Mouse (Mus musculus) macrophage (primary cell): Measurements from ENCODE around the gene 1700030K09Rik. TPM values are rescaled to one million over a fixed set of nuclear protein-coding genes. Genes with fewer than 3 reads are reported as not detected.
A peak's percentile ranks its signal among the peaks of the same experiment; 100 is the strongest.

Source experiments
- H3K27ac ChIP-seq: fragments of 350-480 bp; formaldehyde crosslinking; 2 replicates; pipeline ENCODE4 v1.9.0; 2021
- H3K36me3 ChIP-seq: fragments of 350-480 bp; formaldehyde crosslinking; 2 replicates; pipeline ENCODE4 v1.9.0; 2021; ENCODE audit errors: inconsistent target
- H3K4me3 ChIP-seq: fragments of 350-480 bp; formaldehyde crosslinking; 2 replicates; pipeline ENCODE4 v1.9.0; 2021; ENCODE audit errors: inconsistent target
- H3K79me2 ChIP-seq: fragments of 350-480 bp; formaldehyde crosslinking; 2 replicates; pipeline ENCODE4 v1.9.0; 2021; ENCODE audit errors: inconsistent target
- WGBS: methylation state at CpG from one replicate; pipeline ENCODE4 v1.1.7; 2026; ENCODE audit warnings: inconsistent platforms; ENCODE audit not compliant: missing documents; 5-methylcytosine and 5-hydroxymethylcytosine counted together
- polyA plus RNA-seq: library from polyadenylated mRNA; stranded (reverse); fragments of 250-400 nt; gene quantifications from 3 replicates; pipeline ENCODE4 v1.2.4, GENCODE M21; 2018; ENCODE audit warnings: inconsistent platforms
- total RNA-seq, 78 experiments: library from RNA; depleted of rRNA; stranded (reverse); fragments of 250-400 nt; gene quantifications; 1 replicate in 9 of 78; 2 replicates in 24 of 78; 3 replicates in 43 of 78; 4 replicates in 2 of 78; pipeline ENCODE4 v1.2.4; 2018; ENCODE audit warnings: inconsistent platforms in 56 of 78

1700030K09Rik gene
- 10 to 100 TPM in 13 of 26 experiments, 1 to 10 TPM in 13; 1.3 to 34.9 (median 10.7) TPM for total RNA-seq (2018; cell fraction: chromatin; rRNA removed)
- 1 to 10 TPM in 25 of 26 experiments, under 1 TPM in 1; 0.72 to 4.6 (median 3.3) TPM for total RNA-seq (2018; cell fraction: cytosol; rRNA removed)
- total RNA-seq (2018; cell fraction: nucleus; rRNA removed): 10 to 100 TPM in 7 of 26 experiments, 1 to 10 TPM in 18, under 1 TPM in 1; 0.85 to 16.1 (median 5.2) TPM
- polyA plus RNA-seq: 2.4 to 5.8 TPM (median 3.0 TPM) in 3 replicates

DNA sequence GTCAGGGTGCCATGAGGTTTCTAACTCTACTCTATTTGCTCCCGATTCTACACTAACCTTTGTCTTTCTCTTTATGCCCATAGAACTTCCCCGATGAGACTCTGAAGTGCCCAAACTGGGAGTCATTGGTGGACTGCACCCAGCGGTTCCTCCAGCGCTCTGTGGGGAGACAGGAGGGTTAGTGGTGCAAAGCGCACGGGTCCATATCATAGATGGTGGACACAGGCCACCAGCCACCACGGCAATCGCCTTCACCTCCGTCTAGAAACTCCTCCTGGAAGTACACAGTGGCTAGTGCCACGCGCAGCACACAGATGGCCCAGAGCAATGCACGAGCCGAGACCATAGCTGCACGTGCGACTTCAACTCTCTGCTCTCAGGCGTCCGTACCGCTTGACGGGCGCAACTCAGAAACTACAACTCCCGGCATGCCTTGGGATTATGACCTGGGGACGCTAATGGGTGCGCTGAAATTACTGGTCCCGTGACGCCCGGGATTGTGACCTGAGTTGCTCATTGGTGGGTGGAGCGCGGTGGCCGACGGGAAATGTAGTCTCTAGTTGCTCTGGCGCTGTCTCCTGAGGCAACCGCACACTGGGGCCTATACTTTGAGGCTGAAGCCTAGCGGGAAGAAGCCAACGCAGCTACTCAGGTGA, at the start of gene 1700030K09Rik, which contains the start of gene Calr3:
Gene 1700030K09Rik, plus strand, starts transcription at position 543 of the 656 bp plus-strand sequence.
Gene Calr3, minus strand, starts transcription at position 533 of the 656 bp plus-strand sequence.
- Histone ChIP-seq H3K4me3 (peak within 1 kb of the TSS; percentile 40), H3K27ac (peak within 1 kb of the TSS; percentile 32), H3K79me2 (no peaks in the 10 kb centered on the region), H3K36me3 (peaks cover 9% of the 10 kb centered on the region; the same call in 1 of the 2 replicates)
- WGBS: 10% methylated on average over 34 of the region's 34 CpGs

DNA sequence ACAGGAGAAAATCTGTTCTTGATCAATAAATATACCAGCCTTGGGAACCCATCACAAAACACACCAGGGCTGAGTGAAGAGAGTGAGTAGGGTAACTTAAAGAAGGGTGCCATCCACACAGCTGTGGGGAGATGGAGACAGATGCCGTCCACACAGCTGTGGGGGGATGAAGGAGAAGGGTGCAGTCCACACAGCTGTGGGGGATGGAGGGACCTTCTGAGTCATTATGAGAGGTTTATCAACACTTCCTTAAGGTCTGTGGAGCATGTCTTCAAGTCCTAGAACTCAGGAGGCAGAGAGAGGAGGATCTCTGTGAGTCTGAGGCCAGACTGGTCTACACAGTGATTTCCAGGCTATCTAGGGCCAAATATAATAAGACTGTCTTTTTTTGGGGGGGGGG, 42.3 kb upstream of the 1700030K09Rik start:
- H3K4me3 ChIP-seq: no peak overlapping the region
- no peak overlapping the region for H3K27ac ChIP-seq
- peaks cover 82% of the 10 kb centered on the region for H3K79me2 ChIP-seq
- peaks cover 16% of the 10 kb centered on the region for H3K36me3 ChIP-seq
- 100% methylated on average over 1 of the region's 1 CpGs for WGBS

DNA sequence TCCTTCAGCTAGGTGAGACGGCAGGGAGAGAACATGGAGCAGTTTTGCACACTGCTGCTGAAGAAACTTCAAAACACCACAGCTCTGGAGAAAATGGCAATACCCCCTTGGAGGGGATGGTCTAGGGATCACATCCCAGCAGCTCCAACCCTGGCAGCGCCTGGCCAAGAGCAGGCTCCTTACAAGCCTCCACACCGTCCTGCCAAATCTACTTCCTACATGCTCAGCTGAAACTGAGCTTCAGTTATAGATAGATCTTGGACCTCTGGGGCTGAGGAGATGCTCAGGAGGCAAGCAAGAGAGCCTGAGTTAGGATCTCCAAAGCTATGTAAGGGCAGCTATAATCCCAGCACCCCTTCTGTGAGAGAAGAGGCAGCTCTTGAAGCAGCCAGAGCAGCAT, 40.7 kb upstream of the 1700030K09Rik start:
- Histone ChIP-seq H3K4me3 (no peak overlapping the region), H3K36me3 (peaks cover 13% of the 10 kb centered on the region; the same call in 1 of the 2 replicates), H3K79me2 (peaks cover 94% of the 10 kb centered on the region), H3K27ac (no peak overlapping the region)
- WGBS: 89% methylated on average over 3 of the region's 3 CpGs

DNA sequence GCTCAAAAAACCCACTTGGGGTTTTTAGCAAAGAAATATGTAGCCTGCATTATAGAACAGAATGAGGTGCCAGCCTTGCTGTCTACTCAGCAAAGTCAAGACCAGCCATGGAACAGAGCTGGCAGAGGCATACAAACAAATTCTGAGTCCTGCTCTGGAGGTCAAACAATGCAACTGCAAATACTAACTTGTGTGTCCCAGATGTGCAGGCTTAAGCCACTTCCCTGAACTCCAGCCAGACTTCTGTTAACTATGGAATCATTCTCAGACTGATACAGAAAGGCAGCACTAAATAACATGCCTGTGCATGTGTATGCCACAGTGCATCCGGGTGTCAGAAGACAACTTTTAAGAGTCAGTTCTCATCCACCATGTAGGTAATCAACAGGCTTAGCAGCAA, 35.8 kb upstream of the 1700030K09Rik start:
- 93% methylated on average over 1 of the region's 1 CpGs for WGBS

DNA sequence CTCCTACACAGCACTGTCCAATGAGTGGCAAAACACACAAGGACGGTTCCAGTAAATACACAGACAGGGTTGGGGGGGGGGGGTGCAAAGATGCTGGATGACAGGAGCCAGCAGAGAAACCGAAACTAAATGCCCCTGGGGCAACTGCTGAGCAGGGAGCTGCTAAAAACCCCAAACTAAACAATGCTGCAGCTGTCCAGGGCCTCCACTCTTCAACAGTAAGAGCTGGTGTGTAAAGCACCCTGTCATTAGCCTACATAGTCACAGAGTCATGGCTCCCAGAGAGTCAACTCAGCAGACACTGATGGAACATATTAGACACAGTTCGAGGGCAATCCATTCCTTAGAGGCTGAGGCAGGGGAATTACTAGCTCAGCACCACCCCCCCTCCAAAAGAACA, 34.2 kb upstream of the 1700030K09Rik start:
- Histone ChIP-seq H3K4me3 (no peak overlapping the region), H3K36me3 (no peaks in the 10 kb centered on the region), H3K79me2 (peaks cover 96% of the 10 kb centered on the region), H3K27ac (no peak overlapping the region)
- WGBS: 67% methylated on average over 3 of the region's 3 CpGs

More for the DNA sequence above, 35.8 kb upstream of the 1700030K09Rik start:
- H3K4me3 ChIP-seq: no peak overlapping the region
- H3K36me3 ChIP-seq: no peaks in the 10 kb centered on the region
- H3K79me2 ChIP-seq: peaks cover 96% of the 10 kb centered on the region
- no peak overlapping the region for H3K27ac ChIP-seq

DNA sequence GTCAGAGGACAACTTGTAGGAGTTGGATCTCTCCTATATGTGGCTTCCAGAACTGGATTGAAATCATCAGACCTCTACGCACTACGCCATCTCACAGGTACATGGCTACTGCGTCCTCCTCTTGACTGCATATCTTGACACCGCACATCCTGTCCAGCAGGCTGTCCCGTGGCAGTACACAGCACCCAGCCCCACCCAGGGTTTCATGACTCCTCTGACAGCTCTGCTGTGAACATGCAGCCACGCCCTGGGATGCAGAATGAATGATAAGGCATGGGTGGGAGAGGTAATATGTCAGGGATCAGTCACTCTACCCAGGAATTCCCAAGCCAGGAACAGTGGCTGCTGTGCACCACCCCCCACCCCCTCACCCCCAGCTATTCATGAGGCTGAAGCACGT, 29.8 kb upstream of the 1700030K09Rik start:
- H3K79me2 ChIP-seq: peaks cover 100% of the 10 kb centered on the region
- H3K36me3 ChIP-seq: no peaks in the 10 kb centered on the region
- 94% methylated on average over 7 of the region's 7 CpGs for WGBS
- no peak overlapping the region for H3K4me3 ChIP-seq
- H3K27ac ChIP-seq: no peak overlapping the region

DNA sequence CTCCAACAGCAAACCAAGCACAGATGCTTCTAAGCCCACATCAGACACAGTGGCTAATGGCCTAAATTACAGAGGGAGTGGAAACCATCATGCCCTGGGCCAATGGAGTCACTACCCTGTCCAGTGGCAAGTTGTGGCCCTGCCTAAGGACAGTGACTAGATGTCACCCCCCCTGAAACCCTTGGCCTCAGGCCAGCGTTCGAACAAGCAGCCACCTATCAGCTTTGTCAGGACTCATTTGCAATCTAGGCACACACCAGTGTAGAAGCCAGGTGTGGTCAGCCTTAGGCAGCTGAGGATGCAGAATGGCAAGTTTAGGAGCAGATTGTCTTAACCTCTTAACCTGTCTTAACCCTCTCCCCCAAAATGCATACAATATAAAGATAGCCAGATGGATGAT, 28.4 kb upstream of the 1700030K09Rik start:
- no peaks in the 10 kb centered on the region for H3K36me3 ChIP-seq
- peaks cover 100% of the 10 kb centered on the region for H3K79me2 ChIP-seq
- 95% methylated on average over 2 of the region's 2 CpGs for WGBS
- no peak overlapping the region for H3K27ac ChIP-seq
- no peak overlapping the region for H3K4me3 ChIP-seq

DNA sequence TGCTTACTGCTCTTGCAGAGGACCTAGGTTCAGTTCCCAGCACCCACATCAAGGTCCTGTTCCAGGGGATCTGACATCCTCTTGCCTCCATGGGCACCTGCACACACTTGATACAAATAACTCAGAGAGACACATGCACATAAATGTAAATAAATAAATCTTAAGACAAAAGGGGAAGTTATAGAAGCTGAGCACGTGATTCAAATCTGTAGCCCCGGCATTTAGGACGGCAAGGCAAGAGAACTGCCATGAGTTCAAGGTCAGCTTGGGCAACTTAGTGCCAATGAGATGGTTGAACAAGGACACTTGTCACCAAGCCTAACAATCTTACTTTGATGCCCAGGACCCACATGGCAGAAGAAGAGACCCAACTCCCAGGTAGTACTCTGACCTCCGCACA, 25.6 kb upstream of the 1700030K09Rik start:
- H3K79me2 ChIP-seq: peaks cover 77% of the 10 kb centered on the region
- no peaks in the 10 kb centered on the region for H3K36me3 ChIP-seq
- H3K27ac ChIP-seq: no peak overlapping the region
- no peak overlapping the region for H3K4me3 ChIP-seq
- 45% methylated on average over 4 of the region's 4 CpGs for WGBS

DNA sequence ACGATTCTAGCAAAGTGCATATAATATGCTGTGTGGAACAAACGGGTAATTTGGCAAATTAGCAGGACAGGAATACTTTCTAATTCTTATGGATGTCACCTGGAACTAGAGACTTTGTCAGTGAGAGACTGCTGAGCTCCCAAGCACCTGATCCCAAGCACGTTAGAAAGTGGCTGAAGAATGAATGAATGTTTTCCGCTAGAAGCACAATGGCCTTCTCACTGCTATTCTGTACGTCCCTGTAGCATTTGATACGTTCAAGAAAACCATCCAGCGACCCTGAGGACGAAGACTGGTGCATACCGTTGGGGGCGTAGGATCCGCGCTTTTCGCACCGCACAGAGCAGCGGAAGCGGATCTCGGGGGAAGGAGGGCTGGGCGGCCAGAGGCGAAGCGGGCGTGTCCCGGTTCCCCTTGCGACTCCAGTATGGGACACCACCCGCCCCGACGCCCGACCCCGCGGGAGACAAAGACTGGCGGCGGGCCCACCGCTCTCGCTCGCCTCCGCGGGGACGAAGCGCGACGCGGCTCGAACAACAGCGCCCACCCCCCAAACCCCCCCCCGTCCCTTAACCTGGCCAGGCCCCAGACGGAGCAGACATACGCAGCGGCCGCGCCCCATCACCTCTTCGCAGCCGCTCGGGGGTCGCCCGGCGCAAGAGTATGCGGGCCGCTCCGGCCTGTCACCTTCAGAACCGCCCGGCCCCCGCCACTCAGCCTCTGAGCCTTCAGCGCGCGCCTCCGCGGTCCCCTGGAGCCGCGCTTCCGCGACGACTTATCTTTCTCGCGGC, 22.9 kb upstream of the 1700030K09Rik start:
- Histone ChIP-seq H3K4me3 (peak overlapping the region; percentile 37), H3K27ac (no peak overlapping the region), H3K79me2 (peaks cover 50% of the 10 kb centered on the region), H3K36me3 (no peaks in the 10 kb centered on the region)
- WGBS: under 1% methylated on average over 71 of the region's 73 CpGs

DNA sequence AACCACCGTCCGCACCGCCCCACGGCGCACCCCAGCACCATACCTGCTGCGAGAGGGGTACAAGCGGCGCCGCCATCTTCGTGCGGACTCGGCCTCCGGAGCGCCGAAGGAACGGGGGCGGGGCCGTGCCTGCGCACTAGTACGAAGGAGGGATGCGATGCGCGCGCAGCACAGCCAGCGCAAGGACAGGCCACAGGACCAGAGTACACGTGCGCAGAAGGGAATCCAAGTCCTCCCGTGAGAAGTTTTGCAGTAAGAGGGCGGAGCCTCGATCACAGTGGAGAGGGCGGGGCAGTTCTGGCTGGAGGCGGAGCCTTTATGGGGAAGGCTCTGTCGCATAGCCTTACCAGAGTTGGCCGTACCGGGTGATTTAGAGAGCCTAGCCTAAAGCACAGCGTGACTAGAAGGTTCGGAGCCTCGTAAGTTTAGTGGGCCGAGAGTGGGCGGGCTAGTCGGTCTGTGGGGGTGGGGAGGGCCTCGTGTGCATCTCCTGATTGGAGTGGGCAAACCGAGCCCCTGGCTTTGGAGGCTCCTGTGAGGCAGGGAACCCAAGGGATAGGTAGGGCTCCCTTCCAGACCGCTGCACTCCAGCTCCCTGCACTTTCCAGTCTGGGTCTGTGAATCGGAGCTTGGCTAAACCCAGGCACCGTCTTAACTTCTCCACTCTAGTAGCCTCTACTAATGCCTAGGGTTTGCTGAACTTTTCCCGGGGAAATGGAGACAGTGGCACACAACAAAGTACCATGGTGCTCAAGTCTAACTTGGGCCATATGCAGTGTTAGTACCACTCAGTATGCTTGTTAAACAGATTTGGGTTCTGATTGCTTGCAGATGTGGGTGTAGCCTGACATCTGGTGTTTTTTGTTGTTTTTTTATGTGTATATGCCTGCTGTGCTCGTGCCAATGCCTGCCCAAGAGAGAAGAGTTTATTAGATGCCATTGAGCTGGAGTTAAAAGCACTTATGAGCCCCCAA, 22.0 kb upstream of the 1700030K09Rik start, which contains the start of gene Eps15l1:
Gene Eps15l1, minus strand, starts transcription at position 99 of the 974 bp plus-strand sequence.
- WGBS: 2% methylated on average over 48 of the region's 48 CpGs
- no peaks in the 10 kb centered on the region for H3K36me3 ChIP-seq
- H3K79me2 ChIP-seq: peaks cover 42% of the 10 kb centered on the region
- peak within 1 kb of the TSS; percentile 52 for H3K27ac ChIP-seq
- H3K4me3 ChIP-seq: peak within 1 kb of the TSS; percentile 46

DNA sequence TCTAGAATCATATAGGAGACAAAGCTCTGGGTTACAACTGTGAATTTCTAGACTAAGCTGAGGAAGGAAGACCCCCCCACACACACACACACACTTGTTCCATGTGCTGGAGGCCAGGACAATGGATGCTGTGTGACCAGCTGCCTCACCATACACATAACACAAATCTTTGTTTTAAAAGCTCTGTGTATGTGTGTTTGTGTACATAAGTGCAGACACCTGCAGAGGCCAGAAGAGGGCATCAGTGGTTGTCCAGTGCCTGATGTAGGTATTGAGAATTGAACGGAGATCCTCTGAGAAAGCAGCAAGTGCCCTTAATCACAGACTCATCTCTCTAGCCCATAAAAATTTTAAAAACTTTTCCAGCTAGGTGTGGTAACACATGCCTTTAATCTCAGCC, 20.8 kb upstream of the 1700030K09Rik start:
- Histone ChIP-seq H3K36me3 (no peaks in the 10 kb centered on the region), H3K79me2 (peaks cover 29% of the 10 kb centered on the region), H3K27ac (no peak overlapping the region), H3K4me3 (no peak overlapping the region)
- 100% methylated on average over 1 of the region's 1 CpGs for WGBS

DNA sequence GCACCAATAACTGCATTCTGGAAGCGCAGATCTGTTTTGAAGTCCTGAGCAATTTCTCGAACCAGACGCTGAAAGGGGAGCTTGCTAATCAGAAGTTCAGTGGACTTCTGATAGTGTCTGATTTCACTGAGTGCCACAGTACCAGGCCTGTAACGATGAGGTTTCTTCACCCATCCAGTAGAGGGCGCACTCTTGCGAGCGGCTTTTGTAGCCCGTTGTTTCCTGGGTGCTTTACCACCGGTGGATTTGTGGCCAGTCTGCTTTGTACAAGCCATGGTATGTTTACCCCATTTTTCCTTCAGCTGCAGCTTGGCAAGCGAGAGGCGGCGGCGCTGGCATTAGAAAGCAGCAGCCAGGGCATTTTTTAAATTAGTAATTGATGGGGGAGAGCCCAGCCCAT, 14.0 kb upstream of the 1700030K09Rik start:
- 52% methylated on average over 13 of the region's 13 CpGs for WGBS
- no peak overlapping the region for H3K27ac ChIP-seq
- H3K36me3 ChIP-seq: no peaks in the 10 kb centered on the region
- no peak overlapping the region for H3K4me3 ChIP-seq
- H3K79me2 ChIP-seq: no peaks in the 10 kb centered on the region

DNA sequence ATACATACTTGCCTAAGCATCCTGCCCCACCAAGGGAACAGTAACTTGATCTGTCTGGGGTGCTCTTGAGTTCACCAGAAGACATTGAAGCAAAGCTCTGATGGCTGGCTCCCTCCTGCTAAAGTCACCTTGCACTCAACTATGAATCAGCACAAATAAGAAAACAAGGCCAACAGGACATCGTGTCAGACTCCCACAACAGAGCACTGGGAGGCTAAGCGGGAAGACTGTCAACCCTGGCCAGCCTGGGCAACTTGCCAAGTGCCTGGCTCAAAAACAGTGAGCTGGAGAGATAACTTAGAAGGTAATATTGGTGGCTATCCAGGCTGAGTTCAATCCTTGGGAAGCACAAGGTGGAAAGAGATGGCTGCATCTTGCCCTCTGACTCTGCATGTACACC, 8.7 kb upstream of the 1700030K09Rik start:
- Histone ChIP-seq H3K27ac (no peak overlapping the region), H3K79me2 (no peaks in the 10 kb centered on the region), H3K4me3 (no peak overlapping the region), H3K36me3 (no peaks in the 10 kb centered on the region)
- 34% methylated on average over 2 of the region's 2 CpGs for WGBS
